Mouse (Mus musculus) hindbrain, embryonic 14.5 days (tissue): ENCODE data around the gene Dlgap4. TPM values are rescaled to one million over a fixed set of nuclear protein-coding genes. Genes with fewer than 3 reads are reported as not detected.

Experiments
- ATAC-seq: fragments of 200-750 bp; cut with Nextera tagmentation; 2 replicates; pipeline ENCODE4 v1.8.0; 2017; ENCODE audit warnings: moderate number of reproducible peaks, mild to moderate bottlenecking, moderate TSS enrichment, moderate library complexity; ENCODE audit not compliant: low FRiP score
- DNase-seq: peaks from one replicate; pipeline ENCODE4 v3.0.0-alpha.2; 2015; ENCODE audit warnings: low spot score
- H3K27ac ChIP-seq: fragments of 300-500 bp; sonication (generic); 2 replicates; pipeline ENCODE4 v1.5.1; 2014; ENCODE audit warnings: mild to moderate bottlenecking, moderate library complexity
- H3K27me3 ChIP-seq: fragments of 300-500 bp; sonication (generic); 2 replicates; pipeline ENCODE4 v1.6.1; 2014; ENCODE audit warnings: mild to moderate bottlenecking, low read length, mixed read lengths; ENCODE audit not compliant: control insufficient read depth, insufficient read depth
- H3K36me3 ChIP-seq: fragments of 300-500 bp; sonication (generic); replicated peaks from 2 replicates; pipeline ENCODE4 v1.6.1; 2014; ENCODE audit not compliant: control insufficient read depth, insufficient read depth
- H3K4me1 ChIP-seq: fragments of 300-500 bp; sonication (generic); replicated peaks from 2 replicates; pipeline ENCODE4 v1.6.1; 2014; ENCODE audit warnings: antibody characterized with exemption, low read length, mixed read lengths; ENCODE audit not compliant: control insufficient read depth, insufficient read depth
- H3K4me2 ChIP-seq: fragments of 300-500 bp; sonication (generic); replicated peaks from 2 replicates; pipeline ENCODE4 v1.6.1; 2014; ENCODE audit warnings: mild to moderate bottlenecking, moderate library complexity
- H3K4me3 ChIP-seq: fragments of 300-500 bp; sonication (generic); replicated peaks from 2 replicates; pipeline ENCODE4 v1.5.1; 2014; ENCODE audit warnings: mild to moderate bottlenecking, low read length
- H3K9ac ChIP-seq: fragments of 300-500 bp; sonication (generic); 2 replicates; pipeline ENCODE4 v1.6.1; 2014
- H3K9me3 ChIP-seq: fragments of 300-500 bp; sonication (generic); 2 replicates; pipeline ENCODE4 v1.6.1; 2016; ENCODE audit warnings: low read length; ENCODE audit not compliant: control insufficient read depth
- WGBS: fragments of 180-500 bp; shearing (Covaris S2); extraction: QIAGEN DNeasy Blood & Tissue Kit; methylation state at CpG from one replicate; pipeline ENCODE4 v1.1.7; 2014; 5-methylcytosine and 5-hydroxymethylcytosine counted together
- polyA plus RNA-seq: library from polyadenylated mRNA; unstranded; fragments of >200 nt; fragmentation: Nextera tagmentation; extraction: Ambion mirVana; gene quantifications from 2 replicates; pipeline ENCODE4 v1.2.1, GENCODE M21; 2014

Dlgap4 gene
- polyA plus RNA-seq, 1 experiment from 2014 or later = 220 TPM

- Histone ChIP-seq H3K9me3 (no peaks in the 10 kb centered on the region), H3K27me3 (no peaks in the 10 kb centered on the region), H3K4me2 (no peak overlapping the region), H3K4me3 (no peak overlapping the region), H3K36me3 (no peaks in the 10 kb centered on the region), H3K27ac (no peak overlapping the region), H3K9ac (no peak overlapping the region), H3K4me1 (peaks cover 7% of the 10 kb centered on the region)
- ATAC-seq = no peak
- no peak for DNase-seq
- WGBS = 83% methylated on average over 5 of the region's 5 CpGs
Measured at GRCm38 (mm10) chr2:156646877-156647276, 33.4 kb downstream of the Dlgap4 start.

GRCm38 (mm10) chr2:156648042-156648441 is 34.5 kb downstream of the Dlgap4 start:
- H3K4me3 ChIP-seq = no peak overlapping the region
- no peaks in the 10 kb centered on the region for H3K9me3 ChIP-seq
- no peak overlapping the region for H3K4me2 ChIP-seq
- no peak overlapping the region for H3K27ac ChIP-seq
- no peak overlapping the region for H3K9ac ChIP-seq
- H3K27me3 ChIP-seq = no peaks in the 10 kb centered on the region
- no peaks in the 10 kb centered on the region for H3K36me3 ChIP-seq
- no peak for ATAC-seq
- 69% methylated on average over 5 of the region's 5 CpGs for WGBS
- DNase-seq = no peak
- H3K4me1 ChIP-seq = peaks cover 7% of the 10 kb centered on the region

GRCm38 (mm10) chr2:156649450-156649849 is 35.9 kb downstream of the Dlgap4 start:
- H3K4me3 ChIP-seq = no peak overlapping the region
- H3K27ac ChIP-seq = no peak overlapping the region
- no peak overlapping the region for H3K4me2 ChIP-seq
- H3K36me3 ChIP-seq = no peaks in the 10 kb centered on the region
- WGBS = 80% methylated on average over 5 of the region's 5 CpGs
- H3K9me3 ChIP-seq = no peaks in the 10 kb centered on the region
- H3K9ac ChIP-seq = no peak overlapping the region
- DNase-seq = no peak
- no peaks in the 10 kb centered on the region for H3K27me3 ChIP-seq
- ATAC-seq = no peak
- peaks cover 7% of the 10 kb centered on the region for H3K4me1 ChIP-seq

- 44% methylated on average over 6 of the region's 6 CpGs for whole genome bisulfite sequencing
- no peak overlapping the region for H3K4me2 ChIP-seq
- no peak overlapping the region for H3K27ac ChIP-seq
- DNase-seq (no peak), ATAC-seq (no peak)
- peaks cover 7% of the 10 kb centered on the region for H3K4me1 ChIP-seq
- H3K27me3 ChIP-seq = no peaks in the 10 kb centered on the region
- no peak overlapping the region for H3K4me3 ChIP-seq
- H3K36me3 ChIP-seq = no peaks in the 10 kb centered on the region
- no peaks in the 10 kb centered on the region for H3K9me3 ChIP-seq
- no peak overlapping the region for H3K9ac ChIP-seq
Measured at GRCm38 (mm10) chr2:156651019-156651418, 37.5 kb downstream of the Dlgap4 start.

- no peak overlapping the region for H3K4me2 ChIP-seq
- peaks cover 7% of the 10 kb centered on the region for H3K4me1 ChIP-seq
- H3K4me3 ChIP-seq = no peak overlapping the region
- no peak overlapping the region for H3K27ac ChIP-seq
- H3K27me3 ChIP-seq = no peaks in the 10 kb centered on the region
- whole genome bisulfite sequencing = 15% methylated on average over 8 of the region's 8 CpGs
- H3K36me3 ChIP-seq = no peaks in the 10 kb centered on the region
- DNase-seq = peak; percentile 67
- no peak overlapping the region for H3K9ac ChIP-seq
- ATAC-seq = no peak
- no peaks in the 10 kb centered on the region for H3K9me3 ChIP-seq
Measured at GRCm38 (mm10) chr2:156652841-156653240, 39.3 kb downstream of the Dlgap4 start.

- no peaks in the 10 kb centered on the region for H3K36me3 ChIP-seq
- 76% methylated on average over 5 of the region's 5 CpGs for WGBS
Measured at GRCm38 (mm10) chr2:156654148-156654547, 40.6 kb downstream of the Dlgap4 start.

GRCm38 (mm10) chr2:156655626-156656025 is 42.1 kb downstream of the Dlgap4 start:
- Histone ChIP-seq H3K4me1 (peaks cover 6% of the 10 kb centered on the region), H3K4me3 (no peak overlapping the region), H3K4me2 (no peak overlapping the region), H3K9ac (no peak overlapping the region), H3K9me3 (no peaks in the 10 kb centered on the region), H3K27me3 (no peaks in the 10 kb centered on the region), H3K36me3 (no peaks in the 10 kb centered on the region), H3K27ac (no peak overlapping the region)
- DNase-seq = no peak
- WGBS = 73% methylated on average over 5 of the region's 5 CpGs
- ATAC-seq = no peak

More at GRCm38 (mm10) chr2:156654148-156654547, 40.6 kb downstream of the Dlgap4 start:
- H3K4me2 ChIP-seq = no peak overlapping the region
- H3K9ac ChIP-seq = no peak overlapping the region
- H3K4me3 ChIP-seq = no peak overlapping the region
- no peak for DNase-seq
- H3K27ac ChIP-seq = no peak overlapping the region
- H3K27me3 ChIP-seq = no peaks in the 10 kb centered on the region
- no peak for ATAC-seq
- peaks cover 7% of the 10 kb centered on the region for H3K4me1 ChIP-seq
- H3K9me3 ChIP-seq = no peaks in the 10 kb centered on the region

GRCm38 (mm10) chr2:156657522-156657921 is 44.0 kb downstream of the Dlgap4 start:
- H3K27me3 ChIP-seq = no peaks in the 10 kb centered on the region
- H3K36me3 ChIP-seq = no peaks in the 10 kb centered on the region
- H3K4me1 ChIP-seq = no peaks in the 10 kb centered on the region
- DNase-seq (no peak), ATAC-seq (no peak)
- H3K4me2 ChIP-seq = no peak overlapping the region
- H3K9me3 ChIP-seq = no peaks in the 10 kb centered on the region
- H3K9ac ChIP-seq = no peak overlapping the region
- WGBS = 92% methylated on average over 8 of the region's 8 CpGs
- H3K27ac ChIP-seq = no peak overlapping the region
- no peak overlapping the region for H3K4me3 ChIP-seq

- no peaks in the 10 kb centered on the region for H3K36me3 ChIP-seq
- 88% methylated on average over 10 of the region's 10 CpGs for WGBS
- no peaks in the 10 kb centered on the region for H3K9me3 ChIP-seq
- no peaks in the 10 kb centered on the region for H3K4me1 ChIP-seq
- no peak overlapping the region for H3K9ac ChIP-seq
- ATAC-seq (no peak), DNase-seq (no peak)
- no peak overlapping the region for H3K4me3 ChIP-seq
- no peaks in the 10 kb centered on the region for H3K27me3 ChIP-seq
- H3K27ac ChIP-seq = no peak overlapping the region
- H3K4me2 ChIP-seq = no peak overlapping the region
Measured at GRCm38 (mm10) chr2:156658221-156658620, 44.7 kb downstream of the Dlgap4 start.

GRCm38 (mm10) chr2:156658751-156659150 is 45.2 kb downstream of the Dlgap4 start:
- no peak for DNase-seq
- Histone ChIP-seq H3K36me3 (no peaks in the 10 kb centered on the region), H3K27me3 (no peaks in the 10 kb centered on the region), H3K4me2 (no peak overlapping the region), H3K9ac (no peak overlapping the region), H3K27ac (no peak overlapping the region), H3K4me1 (no peaks in the 10 kb centered on the region), H3K4me3 (no peak overlapping the region), H3K9me3 (no peaks in the 10 kb centered on the region)
- no peak for ATAC-seq
- WGBS = 62% methylated on average over 7 of the region's 7 CpGs
